Comparison of ENCODE assay signal across 9 mouse cellular contexts in genomic region chr11:82389396-82390291, GRCm38 (mm10). TPM values are rescaled to one million over a fixed set of nuclear protein-coding genes. Genes with fewer than 3 reads are reported as not detected.
DNase-seq lines count a peak whose midpoint lies in the region; ATAC-seq and TF ChIP-seq lines count a peak whose summit lies in the region.
"Had no signal": no experiment of that assay in that cellular context is flagged by ENCODE, and none has a peak within 500 bp of the region (broad histone marks: within the 10 kb centered on the region; RNA-seq: fewer than 3 reads in every experiment).

No protein-coding gene starts in this region.

- under 1% methylated on average over 68 of the region's 69 CpGs for WGBS in embryonic facial prominence, embryonic 12.5 days
- WGBS in intestine, postnatal 0 days, result 2% methylated on average over 69 of the region's 69 CpGs
- under 1% methylated on average over 57 of the region's 69 CpGs for WGBS in midbrain, embryonic 16.5 days
- 6% methylated on average over 69 of the region's 69 CpGs for WGBS in thymus, adult 2 months

- H3K4me3 ChIP-seq in embryonic facial prominence, embryonic 12.5 days, result peak overlapping the region; percentile 60
- H3K4me3 ChIP-seq in intestine, postnatal 0 days (ENCODE audit: low read depth, low read length), result peak overlapping the region; percentile 40
- peak overlapping the region; percentile 71 for H3K4me3 ChIP-seq in midbrain, embryonic 16.5 days (ENCODE audit: low read depth, low read length)
- H3K4me3 ChIP-seq in thymus, adult 2 months (ENCODE audit: control insufficient read depth, insufficient read depth, low read length), result no peak overlapping the region
- H3K4me3 ChIP-seq: megakaryocyte, embryonic 14.5 days had no signal

- no peaks in the 10 kb centered on the region for H3K36me3 ChIP-seq in embryonic facial prominence, embryonic 12.5 days
- H3K36me3 ChIP-seq in intestine, postnatal 0 days (ENCODE audit: control insufficient read depth, insufficient read depth), result no peaks in the 10 kb centered on the region
- H3K36me3 ChIP-seq in midbrain, embryonic 16.5 days (ENCODE audit: control insufficient read depth, insufficient read depth, low read length), result no peaks in the 10 kb centered on the region
- H3K36me3 ChIP-seq in thymus, adult 2 months (ENCODE audit: control insufficient read depth, insufficient read depth, low read length), result no peaks in the 10 kb centered on the region

- DNase-seq in layer of hippocampus, adult 18-20 months (ENCODE audit: low spot score in 2 of 2), result peak; percentile 3 to 21
- no peak for DNase-seq in layer of hippocampus, adult 11-12 months (ENCODE audit: low spot score)
- peak; percentile 68 for DNase-seq in brain, embryonic 14.5 days (ENCODE audit: low read depth)
- no peak for DNase-seq in thymus, adult 2 months

- H3K4me1 ChIP-seq in embryonic facial prominence, embryonic 12.5 days, result peaks cover 16% of the 10 kb centered on the region
- H3K4me1 ChIP-seq in intestine, postnatal 0 days (replicated peaks; ENCODE audit: control insufficient read depth, insufficient read depth, low read length), result no peaks in the 10 kb centered on the region
- peaks cover 23% of the 10 kb centered on the region for H3K4me1 ChIP-seq in midbrain, embryonic 16.5 days (ENCODE audit: control insufficient read depth, insufficient read depth, low read length)
- no peaks in the 10 kb centered on the region for H3K4me1 ChIP-seq in thymus, adult 2 months (replicated peaks; ENCODE audit: control insufficient read depth, insufficient read depth, low read length)

- TF ChIP-seq CTCF in brain, embryonic 14.5 days (IDR thresholded peaks at IDR 0.05; ENCODE audit: borderline replicate concordance, extremely low read depth, insufficient read depth, insufficient read length), result no peak
- TF ChIP-seq CTCF in intestine, postnatal 0 days (IDR thresholded peaks at IDR 0.05; ENCODE audit: low read depth), result no peak
- TF ChIP-seq CTCF in thymus, adult 2 months (IDR thresholded peaks at IDR 0.05; ENCODE audit: borderline replicate concordance, control insufficient read depth, extremely low read depth, insufficient read depth, low read length, poor library complexity), result no peak

- peaks cover 85% of the 10 kb centered on the region for H3K27me3 ChIP-seq in embryonic facial prominence, embryonic 12.5 days
- peaks cover 66% of the 10 kb centered on the region for H3K27me3 ChIP-seq in intestine, postnatal 0 days (replicated peaks; ENCODE audit: control insufficient read depth, insufficient read depth, low read length)
- H3K27me3 ChIP-seq in midbrain, embryonic 16.5 days (ENCODE audit: control insufficient read depth, insufficient read depth, low read depth, low read length), result peaks cover 24% of the 10 kb centered on the region
- peaks cover 4% of the 10 kb centered on the region; the same call in 1 of the 2 replicates for H3K27me3 ChIP-seq in thymus, adult 2 months (ENCODE audit: control insufficient read depth, insufficient read depth, low read length)

- H3K27ac ChIP-seq in embryonic facial prominence, embryonic 12.5 days, result no peak overlapping the region
- H3K27ac ChIP-seq in intestine, postnatal 0 days (ENCODE audit: low read depth, low read length), result no peak overlapping the region
- peak overlapping the region; percentile 45 for H3K27ac ChIP-seq in midbrain, embryonic 16.5 days (ENCODE audit: low read length)
- H3K27ac ChIP-seq in thymus, adult 2 months (ENCODE audit: control insufficient read depth, insufficient read depth, low read length), result no peak overlapping the region

- 0 out of 2 replicates have a peak, but pooled peaks have one; percentile 17 for ATAC-seq in embryonic facial prominence, embryonic 12.5 days (ENCODE audit: insufficient number of reproducible peaks, insufficient read depth, low FRiP score, low TSS enrichment)
- no peak for ATAC-seq in intestine, postnatal 0 days
- ATAC-seq in midbrain, embryonic 16.5 days, result peak; percentile 26; the same call in 1 of the 2 replicates
- no peak for ATAC-seq in erythroblast, adult 5-6 weeks (replicated peaks; ENCODE audit: low FRiP score, poor library complexity, severe bottlenecking)

- peak overlapping the region; percentile 57 for H3K9ac ChIP-seq in embryonic facial prominence, embryonic 12.5 days
- H3K9ac ChIP-seq in intestine, postnatal 0 days (ENCODE audit: low read depth, low read length), result no peak overlapping the region; the same call in 1 of the 2 replicates
- peak overlapping the region; percentile 82 for H3K9ac ChIP-seq in midbrain, embryonic 16.5 days (ENCODE audit: low read depth, low read length)

- peak overlapping the region; percentile 96 for H3K4me2 ChIP-seq in embryonic facial prominence, embryonic 12.5 days (replicated peaks)
- H3K4me2 ChIP-seq in intestine, postnatal 0 days (replicated peaks; ENCODE audit: low read depth), result peak overlapping the region; percentile 65
- peak overlapping the region; percentile 96 for H3K4me2 ChIP-seq in midbrain, embryonic 16.5 days (ENCODE audit: low read length)

- H3K9me3 ChIP-seq in embryonic facial prominence, embryonic 12.5 days, result no peaks in the 10 kb centered on the region
- no peaks in the 10 kb centered on the region for H3K9me3 ChIP-seq in intestine, postnatal 0 days (ENCODE audit: control insufficient read depth)
- no peaks in the 10 kb centered on the region for H3K9me3 ChIP-seq in midbrain, embryonic 16.5 days (replicated peaks; ENCODE audit: control insufficient read depth, low read length, poor library complexity, severe bottlenecking)
- H3K9me3 ChIP-seq: megakaryocyte, embryonic 14.5 days had no signal

- no peak for TF ChIP-seq POLR2A in brain, embryonic 14.5 days (IDR thresholded peaks at IDR 0.05; ENCODE audit: borderline replicate concordance, extremely low read depth, insufficient read depth, insufficient read length, poor library complexity, severe bottlenecking)
- no peak for TF ChIP-seq POLR2A in thymus, adult 2 months (IDR thresholded peaks at IDR 0.05; ENCODE audit: control insufficient read depth, extremely low read depth, insufficient read depth, low read length, poor library complexity)

RNA-seq across cellular contexts. Expression of gene Tmem132e, which starts 0.9 kb away (rescaled TPM):
- total RNA-seq in layer of hippocampus, adult 18-20 months (2021), result 1 to 10 TPM; 8.5 to 9.5 TPM
- 7.5 and 15.4 TPM in 2 replicates for polyA plus RNA-seq in brain, embryonic 14.5 days (2012; rRNA removed)
- polyA plus RNA-seq in embryonic facial prominence, embryonic 12.5 days (2016; fragmentation: Nextera tagmentation; extraction: Ambion mirVana), result 1.8 and 2.4 TPM in 2 replicates
- polyA plus RNA-seq in intestine, postnatal 0 days (2015; fragmentation: Nextera tagmentation; extraction: Ambion mirVana), result 0.34 TPM in 2 replicates
- 2.1 and 2.9 TPM in 2 replicates for polyA plus RNA-seq in midbrain, embryonic 16.5 days (2015; fragmentation: Nextera tagmentation; extraction: Ambion mirVana)
- polyA plus RNA-seq in thymus, adult 2 months (2012; rRNA removed), result 0.13 and 0.48 TPM in 2 replicates
- total RNA-seq in erythroblast, adult 5-6 weeks (2015; ENCODE audit: low replicate concordance), result not detected in 2 replicates
- total RNA-seq in erythroblast, adult 5-6 weeks (2017; ENCODE audit: low replicate concordance), result not detected in 2 replicates

Comparison
In these comparisons a context has a peak if more than half of its experiments do, and no peak if none do; other contexts are left out.
1. DNase-seq: peak in layer of hippocampus, adult 18-20 months (2 of 2) and brain, embryonic 14.5 days (single experiment); none in layer of hippocampus, adult 11-12 months (single experiment) and thymus, adult 2 months (single experiment).
2. ATAC-seq: peak in embryonic facial prominence, embryonic 12.5 days (single experiment) and midbrain, embryonic 16.5 days (single experiment); none in intestine, postnatal 0 days (single experiment) and erythroblast, adult 5-6 weeks (single experiment).
3. Peak in every context shown above with its lines, with median percentiles within 50 percentile points of each other: H3K4me2 ChIP-seq.